Mouse (Mus musculus): ENCODE measurements around the gene Nr6a1. TPM values are rescaled to one million over a fixed set of nuclear protein-coding genes. Genes with fewer than 3 reads are reported as not detected.

The Nr6a1 gene
- 2.9 and 3.1 TPM in 2 replicates for polyA plus RNA-seq (2014; fragmentation: Nextera tagmentation; extraction: Ambion mirVana)

GRCm38 (mm10) chr2:38927115-38927979 lies at the start of gene Nr6a1:
TSS of gene Nr6a1 (minus strand) at chr2:38927688.
- ATAC-seq (replicated peaks; ENCODE audit: low FRiP score) (peak; percentile 34), DNase-seq (ENCODE audit: low spot score) (peak; percentile 86)
- peaks cover 11% of the 10 kb centered on the region; the same call in 1 of the 2 replicates for H3K4me1 ChIP-seq (replicated peaks; ENCODE audit: control insufficient read depth, insufficient read depth, low read length)
- peak within 1 kb of the TSS; percentile 46 for H3K4me2 ChIP-seq (ENCODE audit: low read depth, low read length, severe bottlenecking)
- H3K27ac ChIP-seq (ENCODE audit: low read depth, low read length): no peak within 1 kb of the TSS
- H3K27me3 ChIP-seq (ENCODE audit: control insufficient read depth, insufficient read depth, low read length): peaks cover 2% of the 10 kb centered on the region; the same call in 1 of the 2 replicates
- no peaks in the 10 kb centered on the region for H3K36me3 ChIP-seq (ENCODE audit: control insufficient read depth, insufficient read depth, low read length)
- no peaks in the 10 kb centered on the region for H3K9me3 ChIP-seq (ENCODE audit: control insufficient read depth, low read length)
- H3K4me3 ChIP-seq (ENCODE audit: low read depth, low read length): peak within 1 kb of the TSS; percentile 83
- 11% methylated on average over 19 of the region's 19 CpGs for WGBS
- H3K9ac ChIP-seq (ENCODE audit: low read length): no peak within 1 kb of the TSS

GRCm38 (mm10) chr2:38975941-38976805 lies 48.7 kb upstream of the Nr6a1 start:
- Histone ChIP-seq H3K27ac (ENCODE audit: low read depth, low read length) (no peak overlapping the region), H3K4me2 (ENCODE audit: low read depth, low read length, severe bottlenecking) (no peak overlapping the region), H3K36me3 (ENCODE audit: control insufficient read depth, insufficient read depth, low read length) (no peaks in the 10 kb centered on the region), H3K9ac (ENCODE audit: low read length) (no peak overlapping the region), H3K4me3 (ENCODE audit: low read depth, low read length) (no peak overlapping the region), H3K9me3 (ENCODE audit: control insufficient read depth, low read length) (no peaks in the 10 kb centered on the region), H3K27me3 (ENCODE audit: control insufficient read depth, insufficient read depth, low read length) (no peaks in the 10 kb centered on the region), H3K4me1 (replicated peaks; ENCODE audit: control insufficient read depth, insufficient read depth, low read length) (no peaks in the 10 kb centered on the region)
- no peak for DNase-seq (ENCODE audit: low spot score)
- 85% methylated on average over 21 of the region's 21 CpGs for WGBS
- no peak for ATAC-seq (replicated peaks; ENCODE audit: low FRiP score)

GRCm38 (mm10) chr2:38975181-38975580 lies 47.7 kb upstream of the Nr6a1 start:
- 84% methylated on average over 3 of the region's 3 CpGs for WGBS
- ATAC-seq (replicated peaks; ENCODE audit: low FRiP score): no peak
- no peaks in the 10 kb centered on the region for H3K9me3 ChIP-seq (ENCODE audit: control insufficient read depth, low read length)
- H3K27me3 ChIP-seq (ENCODE audit: control insufficient read depth, insufficient read depth, low read length): no peaks in the 10 kb centered on the region
- no peak overlapping the region for H3K4me3 ChIP-seq (ENCODE audit: low read depth, low read length)
- no peaks in the 10 kb centered on the region for H3K36me3 ChIP-seq (ENCODE audit: control insufficient read depth, insufficient read depth, low read length)
- DNase-seq (ENCODE audit: low spot score): no peak
- no peaks in the 10 kb centered on the region for H3K4me1 ChIP-seq (replicated peaks; ENCODE audit: control insufficient read depth, insufficient read depth, low read length)
- no peak overlapping the region for H3K27ac ChIP-seq (ENCODE audit: low read depth, low read length)
- H3K9ac ChIP-seq (ENCODE audit: low read length): no peak overlapping the region
- H3K4me2 ChIP-seq (ENCODE audit: low read depth, low read length, severe bottlenecking): no peak overlapping the region

- DNase-seq (ENCODE audit: low spot score) (no peak), ATAC-seq (replicated peaks; ENCODE audit: low FRiP score) (no peak)
- no peaks in the 10 kb centered on the region for H3K4me1 ChIP-seq (replicated peaks; ENCODE audit: control insufficient read depth, insufficient read depth, low read length)
- no peaks in the 10 kb centered on the region for H3K9me3 ChIP-seq (ENCODE audit: control insufficient read depth, low read length)
- H3K27me3 ChIP-seq (ENCODE audit: control insufficient read depth, insufficient read depth, low read length): no peaks in the 10 kb centered on the region
- no peak overlapping the region for H3K4me2 ChIP-seq (ENCODE audit: low read depth, low read length, severe bottlenecking)
- no peak overlapping the region for H3K9ac ChIP-seq (ENCODE audit: low read length)
- no peaks in the 10 kb centered on the region for H3K36me3 ChIP-seq (ENCODE audit: control insufficient read depth, insufficient read depth, low read length)
- WGBS: 60% methylated on average over 2 of the region's 2 CpGs
- H3K27ac ChIP-seq (ENCODE audit: low read depth, low read length): no peak overlapping the region
- H3K4me3 ChIP-seq (ENCODE audit: low read depth, low read length): no peak overlapping the region
Observed at GRCm38 (mm10) chr2:38974171-38974570, 46.7 kb upstream of the Nr6a1 start.

- no peak overlapping the region for H3K9ac ChIP-seq (ENCODE audit: low read length)
- no peak for DNase-seq (ENCODE audit: low spot score)
- WGBS: 87% methylated on average over 7 of the region's 7 CpGs
- ATAC-seq (replicated peaks; ENCODE audit: low FRiP score): no peak
- H3K36me3 ChIP-seq (ENCODE audit: control insufficient read depth, insufficient read depth, low read length): no peaks in the 10 kb centered on the region
- H3K4me1 ChIP-seq (replicated peaks; ENCODE audit: control insufficient read depth, insufficient read depth, low read length): no peaks in the 10 kb centered on the region
- H3K4me3 ChIP-seq (ENCODE audit: low read depth, low read length): no peak overlapping the region
- no peaks in the 10 kb centered on the region for H3K27me3 ChIP-seq (ENCODE audit: control insufficient read depth, insufficient read depth, low read length)
- H3K9me3 ChIP-seq (ENCODE audit: control insufficient read depth, low read length): no peaks in the 10 kb centered on the region
- H3K4me2 ChIP-seq (ENCODE audit: low read depth, low read length, severe bottlenecking): no peak overlapping the region
- H3K27ac ChIP-seq (ENCODE audit: low read depth, low read length): no peak overlapping the region
Observed at GRCm38 (mm10) chr2:38973701-38974100, 46.2 kb upstream of the Nr6a1 start.

- Histone ChIP-seq H3K9me3 (ENCODE audit: control insufficient read depth, low read length) (no peaks in the 10 kb centered on the region), H3K27me3 (ENCODE audit: control insufficient read depth, insufficient read depth, low read length) (no peaks in the 10 kb centered on the region), H3K36me3 (ENCODE audit: control insufficient read depth, insufficient read depth, low read length) (no peaks in the 10 kb centered on the region), H3K4me2 (ENCODE audit: low read depth, low read length, severe bottlenecking) (no peak overlapping the region), H3K4me1 (replicated peaks; ENCODE audit: control insufficient read depth, insufficient read depth, low read length) (no peaks in the 10 kb centered on the region), H3K9ac (ENCODE audit: low read length) (no peak overlapping the region), H3K4me3 (ENCODE audit: low read depth, low read length) (no peak overlapping the region), H3K27ac (ENCODE audit: low read depth, low read length) (no peak overlapping the region)
- DNase-seq (ENCODE audit: low spot score) (no peak), ATAC-seq (replicated peaks; ENCODE audit: low FRiP score) (no peak)
- WGBS: 43% methylated on average over 2 of the region's 2 CpGs
Observed at GRCm38 (mm10) chr2:38973223-38973622, 45.7 kb upstream of the Nr6a1 start.

GRCm38 (mm10) chr2:38970057-38970456 lies 42.6 kb upstream of the Nr6a1 start:
- Histone ChIP-seq H3K4me2 (ENCODE audit: low read depth, low read length, severe bottlenecking) (no peak overlapping the region), H3K9me3 (ENCODE audit: control insufficient read depth, low read length) (no peaks in the 10 kb centered on the region), H3K27me3 (ENCODE audit: control insufficient read depth, insufficient read depth, low read length) (no peaks in the 10 kb centered on the region), H3K9ac (ENCODE audit: low read length) (no peak overlapping the region), H3K27ac (ENCODE audit: low read depth, low read length) (no peak overlapping the region), H3K4me1 (replicated peaks; ENCODE audit: control insufficient read depth, insufficient read depth, low read length) (no peaks in the 10 kb centered on the region), H3K4me3 (ENCODE audit: low read depth, low read length) (no peak overlapping the region), H3K36me3 (ENCODE audit: control insufficient read depth, insufficient read depth, low read length) (no peaks in the 10 kb centered on the region)
- DNase-seq (ENCODE audit: low spot score): no peak
- 86% methylated on average over 5 of the region's 5 CpGs for WGBS
- ATAC-seq (replicated peaks; ENCODE audit: low FRiP score): no peak

GRCm38 (mm10) chr2:38969650-38970049 lies 42.2 kb upstream of the Nr6a1 start:
- H3K4me2 ChIP-seq (ENCODE audit: low read depth, low read length, severe bottlenecking): no peak overlapping the region
- no peaks in the 10 kb centered on the region for H3K36me3 ChIP-seq (ENCODE audit: control insufficient read depth, insufficient read depth, low read length)
- H3K4me3 ChIP-seq (ENCODE audit: low read depth, low read length): no peak overlapping the region
- no peaks in the 10 kb centered on the region for H3K9me3 ChIP-seq (ENCODE audit: control insufficient read depth, low read length)
- no peak overlapping the region for H3K9ac ChIP-seq (ENCODE audit: low read length)
- DNase-seq (ENCODE audit: low spot score): no peak
- no peak for ATAC-seq (replicated peaks; ENCODE audit: low FRiP score)
- no peaks in the 10 kb centered on the region for H3K4me1 ChIP-seq (replicated peaks; ENCODE audit: control insufficient read depth, insufficient read depth, low read length)
- WGBS: 94% methylated on average over 2 of the region's 2 CpGs
- no peaks in the 10 kb centered on the region for H3K27me3 ChIP-seq (ENCODE audit: control insufficient read depth, insufficient read depth, low read length)
- no peak overlapping the region for H3K27ac ChIP-seq (ENCODE audit: low read depth, low read length)

All from forebrain, embryonic 11.5 days (tissue).